Mouse (Mus musculus) kidney, adult 10 weeks (tissue): ENCODE measurements around the gene Tor1aip1. TPM values are rescaled to one million over a fixed set of nuclear protein-coding genes. Genes with fewer than 3 reads are reported as not detected.

Source experiments
- polyA plus RNA-seq: library from polyadenylated mRNA; stranded (reverse); fragments of 350-450 nt; fragmentation: Illumina TruSeq; extraction: RNeasy Lipid Tissue Mini Kit (QIAGEN cat#74804); gene quantifications from one replicate; pipeline ENCODE4 v1.2.3, GENCODE M21; 2014; ENCODE audit warnings: low read depth, low replicate concordance

The Tor1aip1 gene
- polyA plus RNA-seq = 96.0 TPM

GRCm38 (mm10) chr1:156035930-156036737 lies at the start of gene Tor1aip1:
TSS of gene Tor1aip1 (minus strand) at chr1:156036480.

GRCm38 (mm10) chr1:156035269-156035929 lies 881 bp downstream of the Tor1aip1 start, which contains the start of gene Tor1aip2:
TSS of gene Tor1aip2 (plus strand) at chr1:156035403.

GRCm38 (mm10) chr1:155973068-155973718 lies 63.1 kb downstream of the Tor1aip1 start, which contains the start of gene Cep350:
TSS of gene Cep350 (minus strand) at chr1:155973255.

Other genes with a start within 250 kb of the Tor1aip1 start
- gene Qsox1, start 223.6 kb downstream of the Tor1aip1 start, polyA plus RNA-seq = 0.32 TPM
- gene Cep350, start 63.2 kb downstream of the Tor1aip1 start, polyA plus RNA-seq = 30.1 TPM
- 196 TPM for gene Tor1aip2, start 1.1 kb downstream of the Tor1aip1 start, polyA plus RNA-seq
- gene Fam163a, start 168.5 kb upstream of the Tor1aip1 start, polyA plus RNA-seq = 5.5 TPM